Mouse (Mus musculus) intestine, embryonic 15.5 days (tissue): ENCODE results near the gene Ripply3. TPM values are rescaled to one million over a fixed set of nuclear protein-coding genes. Genes with fewer than 3 reads are reported as not detected.

Experiments
- ATAC-seq: fragments of 200-750 bp; cut with Nextera tagmentation; 2 replicates; pipeline ENCODE4 v1.8.0; 2017; ENCODE audit warnings: moderate TSS enrichment, moderate library complexity
- H3K27ac ChIP-seq: fragments of 300-500 bp; sonication (generic); 2 replicates; pipeline ENCODE4 v1.5.1; 2015; ENCODE audit warnings: mild to moderate bottlenecking, inconsistent platforms
- H3K27me3 ChIP-seq: fragments of 300-500 bp; sonication (generic); replicated peaks from 2 replicates; pipeline ENCODE4 v1.6.1; 2015; ENCODE audit warnings: inconsistent platforms
- H3K36me3 ChIP-seq: fragments of 300-500 bp; sonication (generic); 2 replicates; pipeline ENCODE4 v1.6.1; 2015; ENCODE audit warnings: inconsistent platforms
- H3K4me1 ChIP-seq: fragments of 300-500 bp; sonication (generic); replicated peaks from 2 replicates; pipeline ENCODE4 v1.6.1; 2015; ENCODE audit warnings: inconsistent platforms
- H3K4me2 ChIP-seq: fragments of 300-500 bp; sonication (generic); replicated peaks from 2 replicates; pipeline ENCODE4 v1.6.1; 2015; ENCODE audit warnings: mild to moderate bottlenecking, inconsistent platforms
- H3K4me3 ChIP-seq: fragments of 300-500 bp; sonication (generic); replicated peaks from 2 replicates; pipeline ENCODE4 v1.5.1; 2015; ENCODE audit warnings: inconsistent platforms
- H3K9ac ChIP-seq: fragments of 300-500 bp; sonication (generic); 2 replicates; pipeline ENCODE4 v1.6.1; 2015; ENCODE audit warnings: inconsistent platforms
- H3K9me3 ChIP-seq: fragments of 300-500 bp; sonication (generic); 2 replicates; pipeline ENCODE4 v1.6.1; 2016; ENCODE audit warnings: inconsistent platforms
- WGBS: fragments of 180-500 bp; shearing (Covaris S2); methylation state at CpG from one replicate; pipeline ENCODE4 v1.1.7; 2015; 5-methylcytosine and 5-hydroxymethylcytosine counted together
- polyA plus RNA-seq: library from polyadenylated mRNA; unstranded; fragments of >200 nt; fragmentation: Nextera tagmentation; extraction: Ambion mirVana; gene quantifications from 2 replicates; pipeline ENCODE4 v1.2.1, GENCODE M21; 2015

The Ripply3 gene
- polyA plus RNA-seq, 1 experiment from 2014 or later = 4.7 TPM

GRCm38 (mm10) chr16:94348779-94349178 is 20.6 kb downstream of the Ripply3 start:
- no peak overlapping the region for H3K9ac ChIP-seq
- H3K36me3 ChIP-seq = no peaks in the 10 kb centered on the region
- no peaks in the 10 kb centered on the region for H3K9me3 ChIP-seq
- H3K4me2 ChIP-seq = no peak overlapping the region
- no peak overlapping the region for H3K27ac ChIP-seq
- H3K4me3 ChIP-seq = no peak overlapping the region
- no peak for ATAC-seq
- H3K4me1 ChIP-seq = no peaks in the 10 kb centered on the region
- H3K27me3 ChIP-seq = no peaks in the 10 kb centered on the region
- 87% methylated on average over 2 of the region's 2 CpGs for WGBS

GRCm38 (mm10) chr16:94349588-94350286 is 21.5 kb downstream of the Ripply3 start:
- Histone ChIP-seq H3K4me3 (no peak overlapping the region), H3K27me3 (no peaks in the 10 kb centered on the region), H3K4me1 (no peaks in the 10 kb centered on the region), H3K9ac (no peak overlapping the region), H3K36me3 (no peaks in the 10 kb centered on the region), H3K27ac (no peak overlapping the region), H3K9me3 (no peaks in the 10 kb centered on the region), H3K4me2 (no peak overlapping the region)
- ATAC-seq = no peak
- 63% methylated on average over 11 of the region's 11 CpGs for WGBS

GRCm38 (mm10) chr16:94350287-94350677 is 22.1 kb downstream of the Ripply3 start:
- Histone ChIP-seq H3K27ac (no peak overlapping the region), H3K36me3 (no peaks in the 10 kb centered on the region)
- no peak for ATAC-seq

GRCm38 (mm10) chr16:94354450-94354849 is 26.2 kb downstream of the Ripply3 start:
- 26% methylated on average over 9 of the region's 9 CpGs for WGBS
- Histone ChIP-seq H3K36me3 (no peaks in the 10 kb centered on the region), H3K9me3 (no peaks in the 10 kb centered on the region), H3K4me2 (0 out of 2 replicates have a peak overlapping the region, but pooled peaks have one; percentile 9), H3K4me1 (no peaks in the 10 kb centered on the region), H3K27ac (no peak overlapping the region), H3K9ac (no peak overlapping the region), H3K4me3 (no peak overlapping the region), H3K27me3 (no peaks in the 10 kb centered on the region)
- peak; percentile 61; the same call in 1 of the 2 replicates for ATAC-seq

More at GRCm38 (mm10) chr16:94350287-94350677, 22.1 kb downstream of the Ripply3 start:
- H3K9me3 ChIP-seq = no peaks in the 10 kb centered on the region
- no peaks in the 10 kb centered on the region for H3K4me1 ChIP-seq
- no peak overlapping the region for H3K9ac ChIP-seq
- H3K4me3 ChIP-seq = no peak overlapping the region
- H3K27me3 ChIP-seq = no peaks in the 10 kb centered on the region
- WGBS = 49% methylated on average over 10 of the region's 10 CpGs
- H3K4me2 ChIP-seq = no peak overlapping the region

- Histone ChIP-seq H3K4me3 (no peak overlapping the region), H3K4me2 (no peak overlapping the region), H3K9me3 (no peaks in the 10 kb centered on the region), H3K27ac (no peak overlapping the region), H3K9ac (no peak overlapping the region), H3K27me3 (no peaks in the 10 kb centered on the region), H3K4me1 (no peaks in the 10 kb centered on the region), H3K36me3 (no peaks in the 10 kb centered on the region)
- WGBS = 42% methylated on average over 7 of the region's 7 CpGs
- no peak for ATAC-seq
These were observed 27.8 kb downstream of the Ripply3 start for GRCm38 (mm10) chr16:94356046-94356445.

GRCm38 (mm10) chr16:94356776-94357494 is 28.7 kb downstream of the Ripply3 start:
- no peak for ATAC-seq
- H3K27me3 ChIP-seq = no peaks in the 10 kb centered on the region
- no peak overlapping the region for H3K4me3 ChIP-seq
- H3K4me1 ChIP-seq = no peaks in the 10 kb centered on the region
- H3K9me3 ChIP-seq = no peaks in the 10 kb centered on the region
- 61% methylated on average over 11 of the region's 11 CpGs for WGBS
- no peak overlapping the region for H3K4me2 ChIP-seq
- H3K27ac ChIP-seq = no peak overlapping the region
- no peak overlapping the region for H3K9ac ChIP-seq
- no peaks in the 10 kb centered on the region for H3K36me3 ChIP-seq

- Histone ChIP-seq H3K27ac (no peak overlapping the region), H3K27me3 (no peaks in the 10 kb centered on the region), H3K4me1 (0 out of 2 replicates have a peak, but pooled peaks cover 4% of the 10 kb centered on the region), H3K9me3 (no peaks in the 10 kb centered on the region), H3K36me3 (no peaks in the 10 kb centered on the region), H3K9ac (no peak overlapping the region), H3K4me2 (no peak overlapping the region), H3K4me3 (no peak overlapping the region)
- WGBS = 86% methylated on average over 3 of the region's 3 CpGs
- no peak for ATAC-seq
These were observed 29.9 kb downstream of the Ripply3 start for GRCm38 (mm10) chr16:94358091-94358490.

- no peak overlapping the region for H3K4me2 ChIP-seq
- no peak for ATAC-seq
- WGBS = 86% methylated on average over 13 of the region's 13 CpGs
These were observed 32.5 kb downstream of the Ripply3 start for GRCm38 (mm10) chr16:94360578-94361350.

GRCm38 (mm10) chr16:94362174-94362873 is 34.1 kb downstream of the Ripply3 start:
- Histone ChIP-seq H3K9me3 (no peaks in the 10 kb centered on the region), H3K27me3 (no peaks in the 10 kb centered on the region), H3K9ac (no peak overlapping the region), H3K36me3 (no peaks in the 10 kb centered on the region), H3K4me3 (no peak overlapping the region), H3K4me2 (no peak overlapping the region), H3K27ac (no peak overlapping the region), H3K4me1 (0 out of 2 replicates have a peak, but pooled peaks cover 4% of the 10 kb centered on the region)
- 53% methylated on average over 10 of the region's 10 CpGs for WGBS
- 0 out of 2 replicates have a peak, but pooled peaks have one; percentile 49 for ATAC-seq

More at GRCm38 (mm10) chr16:94360578-94361350, 32.5 kb downstream of the Ripply3 start:
- H3K9me3 ChIP-seq = no peaks in the 10 kb centered on the region
- no peak overlapping the region for H3K27ac ChIP-seq
- H3K27me3 ChIP-seq = no peaks in the 10 kb centered on the region
- H3K4me1 ChIP-seq = 0 out of 2 replicates have a peak, but pooled peaks cover 4% of the 10 kb centered on the region
- H3K36me3 ChIP-seq = no peaks in the 10 kb centered on the region
- no peak overlapping the region for H3K9ac ChIP-seq
- no peak overlapping the region for H3K4me3 ChIP-seq

GRCm38 (mm10) chr16:94363814-94364213 is 35.6 kb downstream of the Ripply3 start:
- H3K4me2 ChIP-seq = no peak overlapping the region
- no peaks in the 10 kb centered on the region for H3K27me3 ChIP-seq
- H3K36me3 ChIP-seq = no peaks in the 10 kb centered on the region
- no peaks in the 10 kb centered on the region for H3K9me3 ChIP-seq
- H3K27ac ChIP-seq = no peak overlapping the region
- 0 out of 2 replicates have a peak, but pooled peaks cover 4% of the 10 kb centered on the region for H3K4me1 ChIP-seq
- H3K4me3 ChIP-seq = no peak overlapping the region
- ATAC-seq = no peak
- 91% methylated on average over 4 of the region's 4 CpGs for WGBS
- H3K9ac ChIP-seq = no peak overlapping the region

GRCm38 (mm10) chr16:94365435-94365834 is 37.2 kb downstream of the Ripply3 start:
- ATAC-seq = no peak
- WGBS = 78% methylated on average over 3 of the region's 3 CpGs
- H3K4me1 ChIP-seq = 0 out of 2 replicates have a peak, but pooled peaks cover 4% of the 10 kb centered on the region
- H3K4me3 ChIP-seq = no peak overlapping the region
- no peaks in the 10 kb centered on the region for H3K36me3 ChIP-seq
- no peaks in the 10 kb centered on the region for H3K9me3 ChIP-seq
- H3K27me3 ChIP-seq = no peaks in the 10 kb centered on the region
- H3K27ac ChIP-seq = no peak overlapping the region
- no peak overlapping the region for H3K4me2 ChIP-seq
- no peak overlapping the region for H3K9ac ChIP-seq
